Mouse (Mus musculus): ENCODE measurements around the gene Cacna1h. TPM values are rescaled to one million over a fixed set of nuclear protein-coding genes. Genes with fewer than 3 reads are reported as not detected.

The Cacna1h gene
- polyA plus RNA-seq, 1 experiment from 2014 or later: 0.15 TPM

GRCm38 (mm10) chr17:25466257-25466656 is 32.7 kb upstream of the Cacna1h start:
- DNase-seq (no peak), ATAC-seq (no peak)
- H3K4me2 ChIP-seq (ENCODE audit: low read depth, low read length): no peak overlapping the region
- no peaks in the 10 kb centered on the region for H3K27me3 ChIP-seq (ENCODE audit: insufficient read depth, low read length)
- H3K9ac ChIP-seq (replicated peaks): no peak overlapping the region
- H3K9me3 ChIP-seq (ENCODE audit: low read length): no peaks in the 10 kb centered on the region
- H3K4me3 ChIP-seq (ENCODE audit: low read depth, low read length): no peak overlapping the region
- no peaks in the 10 kb centered on the region for H3K4me1 ChIP-seq (ENCODE audit: insufficient read depth)
- no peak for TF ChIP-seq CTCF (IDR thresholded peaks at IDR 0.05; ENCODE audit: low read depth)
- no peak for TF ChIP-seq EP300 (IDR thresholded peaks at IDR 0.05; ENCODE audit: low read depth)
- H3K27ac ChIP-seq (ENCODE audit: low read depth): no peak overlapping the region
- 61% methylated on average over 2 of the region's 2 CpGs for WGBS (ENCODE audit: insufficient replicate concordance)
- H3K36me3 ChIP-seq (replicated peaks; ENCODE audit: insufficient read depth, low read length): no peaks in the 10 kb centered on the region

GRCm38 (mm10) chr17:25464091-25464490 is 30.5 kb upstream of the Cacna1h start:
- 76% methylated on average over 4 of the region's 4 CpGs for WGBS (ENCODE audit: insufficient replicate concordance)
- Histone ChIP-seq H3K4me3 (ENCODE audit: low read depth, low read length) (no peak overlapping the region), H3K36me3 (replicated peaks; ENCODE audit: insufficient read depth, low read length) (no peaks in the 10 kb centered on the region), H3K9ac (replicated peaks) (no peak overlapping the region), H3K27me3 (ENCODE audit: insufficient read depth, low read length) (no peaks in the 10 kb centered on the region), H3K9me3 (ENCODE audit: low read length) (no peaks in the 10 kb centered on the region), H3K27ac (ENCODE audit: low read depth) (no peak overlapping the region), H3K4me1 (ENCODE audit: insufficient read depth) (no peaks in the 10 kb centered on the region), H3K4me2 (ENCODE audit: low read depth, low read length) (no peak overlapping the region)
- no peak for DNase-seq
- no peak for ATAC-seq
- TF ChIP-seq CTCF (IDR thresholded peaks at IDR 0.05; ENCODE audit: low read depth) (no peak), EP300 (IDR thresholded peaks at IDR 0.05; ENCODE audit: low read depth) (no peak)

- Histone ChIP-seq H3K4me1 (ENCODE audit: insufficient read depth) (no peaks in the 10 kb centered on the region), H3K4me3 (ENCODE audit: low read depth, low read length) (no peak overlapping the region), H3K9ac (replicated peaks) (no peak overlapping the region), H3K36me3 (replicated peaks; ENCODE audit: insufficient read depth, low read length) (no peaks in the 10 kb centered on the region), H3K9me3 (ENCODE audit: low read length) (no peaks in the 10 kb centered on the region), H3K27me3 (ENCODE audit: insufficient read depth, low read length) (no peaks in the 10 kb centered on the region), H3K27ac (ENCODE audit: low read depth) (no peak overlapping the region), H3K4me2 (ENCODE audit: low read depth, low read length) (no peak overlapping the region)
- ATAC-seq (no peak), DNase-seq (no peak)
- WGBS (ENCODE audit: insufficient replicate concordance): 38% methylated on average over 4 of the region's 4 CpGs
- TF ChIP-seq CTCF (IDR thresholded peaks at IDR 0.05; ENCODE audit: low read depth): no peak
- TF ChIP-seq EP300 (IDR thresholded peaks at IDR 0.05; ENCODE audit: low read depth): no peak
Measured at GRCm38 (mm10) chr17:25463326-25463945, 29.9 kb upstream of the Cacna1h start.

GRCm38 (mm10) chr17:25462236-25462875 is 28.8 kb upstream of the Cacna1h start:
- DNase-seq (no peak), ATAC-seq (no peak)
- 28% methylated on average over 9 of the region's 9 CpGs for whole genome bisulfite sequencing (ENCODE audit: insufficient replicate concordance)
- Histone ChIP-seq H3K9me3 (ENCODE audit: low read length) (no peaks in the 10 kb centered on the region), H3K4me2 (ENCODE audit: low read depth, low read length) (no peak overlapping the region), H3K27me3 (ENCODE audit: insufficient read depth, low read length) (no peaks in the 10 kb centered on the region), H3K36me3 (replicated peaks; ENCODE audit: insufficient read depth, low read length) (no peaks in the 10 kb centered on the region), H3K9ac (replicated peaks) (no peak overlapping the region), H3K27ac (ENCODE audit: low read depth) (no peak overlapping the region), H3K4me3 (ENCODE audit: low read depth, low read length) (no peak overlapping the region), H3K4me1 (ENCODE audit: insufficient read depth) (no peaks in the 10 kb centered on the region)
- TF ChIP-seq EP300 (IDR thresholded peaks at IDR 0.05; ENCODE audit: low read depth) (no peak), CTCF (IDR thresholded peaks at IDR 0.05; ENCODE audit: low read depth) (no peak)

- no peak overlapping the region for H3K27ac ChIP-seq (ENCODE audit: low read depth)
- H3K4me1 ChIP-seq (ENCODE audit: insufficient read depth): no peaks in the 10 kb centered on the region
- H3K27me3 ChIP-seq (ENCODE audit: insufficient read depth, low read length): no peaks in the 10 kb centered on the region
- H3K9me3 ChIP-seq (ENCODE audit: low read length): no peaks in the 10 kb centered on the region
- DNase-seq (no peak), ATAC-seq (no peak)
- no peak overlapping the region for H3K4me2 ChIP-seq (ENCODE audit: low read depth, low read length)
- H3K9ac ChIP-seq (replicated peaks): no peak overlapping the region
- H3K36me3 ChIP-seq (replicated peaks; ENCODE audit: insufficient read depth, low read length): no peaks in the 10 kb centered on the region
- WGBS (ENCODE audit: insufficient replicate concordance): 47% methylated on average over 8 of the region's 8 CpGs
- H3K4me3 ChIP-seq (ENCODE audit: low read depth, low read length): no peak overlapping the region
- TF ChIP-seq EP300 (IDR thresholded peaks at IDR 0.05; ENCODE audit: low read depth) (no peak), CTCF (IDR thresholded peaks at IDR 0.05; ENCODE audit: low read depth) (no peak)
Measured at GRCm38 (mm10) chr17:25456540-25456939, 23.0 kb upstream of the Cacna1h start.

GRCm38 (mm10) chr17:25454272-25454671 is 20.7 kb upstream of the Cacna1h start, which contains the start of gene Tekt4:
TSS of gene Tekt4 (plus strand) at chr17:25454615.
- H3K4me3 ChIP-seq (ENCODE audit: low read depth, low read length): no peak within 1 kb of the TSS
- WGBS (ENCODE audit: insufficient replicate concordance): 59% methylated on average over 2 of the region's 2 CpGs
- no peak within 1 kb of the TSS for H3K4me2 ChIP-seq (ENCODE audit: low read depth, low read length)
- no peak within 1 kb of the TSS for H3K9ac ChIP-seq (replicated peaks)
- H3K9me3 ChIP-seq (ENCODE audit: low read length): no peaks in the 10 kb centered on the region
- DNase-seq (no peak), ATAC-seq (no peak)
- no peak within 1 kb of the TSS for H3K27ac ChIP-seq (ENCODE audit: low read depth)
- no peaks in the 10 kb centered on the region for H3K36me3 ChIP-seq (replicated peaks; ENCODE audit: insufficient read depth, low read length)
- H3K4me1 ChIP-seq (ENCODE audit: insufficient read depth): no peaks in the 10 kb centered on the region
- no peaks in the 10 kb centered on the region for H3K27me3 ChIP-seq (ENCODE audit: insufficient read depth, low read length)
- TF ChIP-seq EP300 (IDR thresholded peaks at IDR 0.05; ENCODE audit: low read depth) (no peak), CTCF (IDR thresholded peaks at IDR 0.05; ENCODE audit: low read depth) (no peak)

All from liver, postnatal 0 days (tissue).